Mouse (Mus musculus): Measurements from ENCODE around the gene Palm2.

DNA sequence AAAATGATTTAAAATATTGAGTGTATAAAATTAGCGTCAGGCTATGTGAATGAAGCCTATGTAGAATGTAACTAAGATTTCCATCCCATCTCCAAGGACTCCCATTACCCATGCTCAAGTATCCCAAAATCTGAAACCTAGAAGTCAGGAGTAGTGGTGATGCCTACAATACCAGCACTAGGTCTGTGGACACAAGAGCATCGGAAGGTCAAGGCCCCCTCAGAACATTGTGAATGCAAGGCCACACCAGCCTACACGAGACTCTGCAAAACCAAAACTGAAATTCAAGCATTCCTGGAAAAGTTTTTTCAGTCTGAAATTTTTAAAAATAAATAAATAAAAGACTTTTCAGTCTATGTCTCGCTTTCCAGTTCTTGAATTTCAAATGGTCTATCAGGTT, 238.5 kb downstream of the Palm2 start:
- TF ChIP-seq CTCF (IDR thresholded peaks at IDR 0.05; ENCODE audit: low read depth, low read length) (no peak), POLR2A (IDR thresholded peaks at IDR 0.05; ENCODE audit: borderline replicate concordance, low read depth, low read length) (no peak)
